Mouse (Mus musculus): ENCODE measurements around the gene Plin2. TPM values are rescaled to one million over a fixed set of nuclear protein-coding genes. Genes with fewer than 3 reads are reported as not detected.

Gene Plin2
- polyA plus RNA-seq, 1 experiment from 2014 or later, result 220 TPM

- H3K9me3 ChIP-seq (ENCODE audit: low read length), result no peaks in the 10 kb centered on the region
- H3K27ac ChIP-seq (ENCODE audit: low read length), result peak overlapping the region; percentile 44; the same call in 1 of the 2 replicates
- DNase-seq (ENCODE audit: low spot score), result no peak
Observed at GRCm38 (mm10) chr4:86686009-86686366, 16.1 kb upstream of the Plin2 start.

GRCm38 (mm10) chr4:86685231-86686008, 15.6 kb upstream of the Plin2 start:
- Histone ChIP-seq H3K36me3 (ENCODE audit: insufficient read depth, low read length) (no peaks in the 10 kb centered on the region), H3K27me3 (replicated peaks; ENCODE audit: insufficient read depth, low read length) (no peaks in the 10 kb centered on the region), H3K9me3 (ENCODE audit: low read length) (no peaks in the 10 kb centered on the region), H3K9ac (replicated peaks; ENCODE audit: low read depth) (no peak overlapping the region), H3K4me1 (ENCODE audit: insufficient read depth, low read depth, low read length) (peaks cover 11% of the 10 kb centered on the region), H3K4me2 (replicated peaks; ENCODE audit: low read depth, low read length) (no peak overlapping the region), H3K4me3 (ENCODE audit: low read depth, low read length) (no peak overlapping the region), H3K27ac (ENCODE audit: low read length) (peak overlapping the region; percentile 44)
- peak; percentile 16; the same call in 1 of the 2 replicates for ATAC-seq
- WGBS, result 49% methylated on average over 11 of the region's 11 CpGs
- DNase-seq (ENCODE audit: low spot score), result peak; percentile 59
- no peak for TF ChIP-seq EP300 (IDR thresholded peaks at IDR 0.05)
- TF ChIP-seq CTCF (IDR thresholded peaks at IDR 0.05), result no peak

More at GRCm38 (mm10) chr4:86686009-86686366, 16.1 kb upstream of the Plin2 start:
- no peaks in the 10 kb centered on the region for H3K27me3 ChIP-seq (replicated peaks; ENCODE audit: insufficient read depth, low read length)
- no peak overlapping the region for H3K4me2 ChIP-seq (replicated peaks; ENCODE audit: low read depth, low read length)
- no peak overlapping the region for H3K4me3 ChIP-seq (ENCODE audit: low read depth, low read length)
- H3K36me3 ChIP-seq (ENCODE audit: insufficient read depth, low read length), result no peaks in the 10 kb centered on the region
- peaks cover 11% of the 10 kb centered on the region for H3K4me1 ChIP-seq (ENCODE audit: insufficient read depth, low read depth, low read length)
- ATAC-seq, result no peak
- no peak overlapping the region for H3K9ac ChIP-seq (replicated peaks; ENCODE audit: low read depth)
- no peak for TF ChIP-seq EP300 (IDR thresholded peaks at IDR 0.05)
- no peak for TF ChIP-seq CTCF (IDR thresholded peaks at IDR 0.05)
- 20% methylated on average over 2 of the region's 2 CpGs for WGBS

GRCm38 (mm10) chr4:86684806-86685205, 14.9 kb upstream of the Plin2 start:
- H3K27ac ChIP-seq (ENCODE audit: low read length), result 0 out of 2 replicates have a peak overlapping the region, but pooled peaks have one; percentile 23
- no peaks in the 10 kb centered on the region for H3K36me3 ChIP-seq (ENCODE audit: insufficient read depth, low read length)
- ATAC-seq, result no peak
- TF ChIP-seq CTCF (IDR thresholded peaks at IDR 0.05) (no peak), EP300 (IDR thresholded peaks at IDR 0.05) (no peak)
- no peak for DNase-seq (ENCODE audit: low spot score)
- H3K4me1 ChIP-seq (ENCODE audit: insufficient read depth, low read depth, low read length), result peaks cover 9% of the 10 kb centered on the region
- H3K9ac ChIP-seq (replicated peaks; ENCODE audit: low read depth), result no peak overlapping the region
- 62% methylated on average over 6 of the region's 6 CpGs for WGBS
- no peaks in the 10 kb centered on the region for H3K9me3 ChIP-seq (ENCODE audit: low read length)
- no peak overlapping the region for H3K4me2 ChIP-seq (replicated peaks; ENCODE audit: low read depth, low read length)
- H3K27me3 ChIP-seq (replicated peaks; ENCODE audit: insufficient read depth, low read length), result no peaks in the 10 kb centered on the region
- no peak overlapping the region for H3K4me3 ChIP-seq (ENCODE audit: low read depth, low read length)

GRCm38 (mm10) chr4:86683746-86684145, 13.9 kb upstream of the Plin2 start:
- Histone ChIP-seq H3K9ac (replicated peaks; ENCODE audit: low read depth) (no peak overlapping the region), H3K27ac (ENCODE audit: low read length) (no peak overlapping the region), H3K4me2 (replicated peaks; ENCODE audit: low read depth, low read length) (no peak overlapping the region), H3K9me3 (ENCODE audit: low read length) (no peaks in the 10 kb centered on the region), H3K36me3 (ENCODE audit: insufficient read depth, low read length) (no peaks in the 10 kb centered on the region), H3K4me3 (ENCODE audit: low read depth, low read length) (no peak overlapping the region), H3K4me1 (ENCODE audit: insufficient read depth, low read depth, low read length) (no peaks in the 10 kb centered on the region), H3K27me3 (replicated peaks; ENCODE audit: insufficient read depth, low read length) (no peaks in the 10 kb centered on the region)
- ATAC-seq (no peak), DNase-seq (ENCODE audit: low spot score) (no peak)
- TF ChIP-seq CTCF (IDR thresholded peaks at IDR 0.05) (no peak), EP300 (IDR thresholded peaks at IDR 0.05) (no peak)
- 92% methylated on average over 5 of the region's 5 CpGs for WGBS

GRCm38 (mm10) chr4:86683280-86683679, 13.4 kb upstream of the Plin2 start:
- H3K9ac ChIP-seq (replicated peaks; ENCODE audit: low read depth), result no peak overlapping the region
- WGBS, result 78% methylated on average over 5 of the region's 5 CpGs
- H3K4me2 ChIP-seq (replicated peaks; ENCODE audit: low read depth, low read length), result no peak overlapping the region
- H3K27ac ChIP-seq (ENCODE audit: low read length), result no peak overlapping the region
- H3K4me1 ChIP-seq (ENCODE audit: insufficient read depth, low read depth, low read length), result no peaks in the 10 kb centered on the region
- H3K4me3 ChIP-seq (ENCODE audit: low read depth, low read length), result no peak overlapping the region
- no peaks in the 10 kb centered on the region for H3K9me3 ChIP-seq (ENCODE audit: low read length)
- ATAC-seq (no peak), DNase-seq (ENCODE audit: low spot score) (no peak)
- H3K36me3 ChIP-seq (ENCODE audit: insufficient read depth, low read length), result no peaks in the 10 kb centered on the region
- H3K27me3 ChIP-seq (replicated peaks; ENCODE audit: insufficient read depth, low read length), result no peaks in the 10 kb centered on the region
- TF ChIP-seq CTCF (IDR thresholded peaks at IDR 0.05), result no peak
- TF ChIP-seq EP300 (IDR thresholded peaks at IDR 0.05), result no peak

GRCm38 (mm10) chr4:86681846-86682245, 12.0 kb upstream of the Plin2 start:
- Histone ChIP-seq H3K9ac (replicated peaks; ENCODE audit: low read depth) (no peak overlapping the region), H3K4me2 (replicated peaks; ENCODE audit: low read depth, low read length) (no peak overlapping the region), H3K36me3 (ENCODE audit: insufficient read depth, low read length) (no peaks in the 10 kb centered on the region), H3K9me3 (ENCODE audit: low read length) (no peaks in the 10 kb centered on the region), H3K27ac (ENCODE audit: low read length) (no peak overlapping the region), H3K4me3 (ENCODE audit: low read depth, low read length) (no peak overlapping the region), H3K27me3 (replicated peaks; ENCODE audit: insufficient read depth, low read length) (no peaks in the 10 kb centered on the region), H3K4me1 (ENCODE audit: insufficient read depth, low read depth, low read length) (no peaks in the 10 kb centered on the region)
- no peak for TF ChIP-seq CTCF (IDR thresholded peaks at IDR 0.05)
- TF ChIP-seq EP300 (IDR thresholded peaks at IDR 0.05), result no peak
- WGBS, result 76% methylated on average over 2 of the region's 2 CpGs
- DNase-seq (ENCODE audit: low spot score) (no peak), ATAC-seq (no peak)
